Mouse (Mus musculus) stomach, postnatal 0 days (tissue): ENCODE results near the gene Gm12117.

Source experiments
- CTCF ChIP-seq: IDR thresholded peaks from 2 replicates; pipeline ENCODE4 v1.5.1; 2016; ENCODE audit warnings: antibody characterized with exemption, low read depth, mild to moderate bottlenecking, moderate library complexity
- EP300 ChIP-seq: optimal IDR thresholded peaks from 2 replicates; pipeline ENCODE3; 2016; ENCODE audit warnings: antibody characterized with exemption

DNA sequence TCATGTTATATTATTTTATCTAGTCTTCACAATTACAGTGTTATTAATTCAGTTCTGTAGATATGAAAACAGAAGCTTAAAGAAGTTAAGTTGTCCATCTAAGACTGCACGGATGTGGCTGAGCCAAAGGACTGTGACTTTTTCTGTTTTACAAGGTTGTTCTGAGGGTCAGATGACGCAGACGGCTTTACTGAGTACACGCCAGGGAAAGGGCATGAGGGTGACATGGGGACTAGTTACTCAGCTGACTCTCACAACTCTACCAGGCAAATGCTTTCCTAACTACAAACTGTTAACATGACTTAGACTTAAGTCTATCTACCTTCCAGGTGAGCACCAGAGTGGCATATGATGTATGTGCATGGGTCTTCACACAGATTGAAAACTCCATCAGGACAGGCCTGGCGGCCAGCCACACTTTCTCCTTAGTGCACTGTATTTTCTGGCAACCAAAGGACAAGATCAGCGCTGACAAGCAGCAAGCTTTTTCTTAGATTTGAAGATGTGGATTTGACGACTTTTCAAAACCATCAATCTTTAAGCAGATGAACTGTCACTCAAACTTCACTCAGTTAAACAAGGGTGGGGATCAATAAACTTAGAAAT lies 42.6 kb upstream of the Gm12117 start:
- TF ChIP-seq EP300 = no peak
- TF ChIP-seq CTCF = no peak
